Mouse (Mus musculus) E14TG2a.4 (cell line): ENCODE measurements around the gene Ssu72.

Experiments used
- CTCF ChIP-seq: conservative IDR thresholded peaks from 2 replicates; pipeline ENCODE4 v1.5.1; 2014; ENCODE audit warnings: low read length
- POU5F1 ChIP-seq: IDR thresholded peaks from 2 replicates; pipeline ENCODE4 v1.6.1; 2014; ENCODE audit warnings: low read length, borderline replicate concordance

DNA sequence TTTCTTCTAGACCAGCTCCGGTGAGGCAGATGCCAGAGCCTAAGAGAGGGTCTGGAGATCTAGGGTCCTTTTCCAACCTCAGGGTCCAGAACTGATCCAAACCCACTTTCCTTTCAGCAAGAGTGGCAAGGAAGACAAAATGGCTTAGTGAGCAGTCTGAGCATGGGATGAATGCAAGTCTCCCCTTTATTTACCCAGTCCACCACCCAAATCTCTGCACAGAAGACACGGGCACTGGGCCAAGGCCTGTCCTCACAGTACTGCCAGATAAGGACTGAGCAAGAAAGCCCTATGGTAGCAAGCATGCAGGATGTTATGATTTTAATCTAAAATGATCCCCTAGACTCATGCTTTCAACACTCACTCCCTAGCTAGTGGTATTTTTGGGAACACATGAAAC, 73.2 kb downstream of the Ssu72 start:
- TF ChIP-seq CTCF (no peak), POU5F1 (no peak)
